Mouse (Mus musculus) T-helper 2 cell (primary cell): ENCODE measurements at regions not wholly inside any gene's neighbourhood (a gene's known extent, or its start where the extent isn't known, plus 50 kb on each side); places are given as distances from the start of the nearest gene placed in this dataset.

Source experiments
- in situ Hi-C: fragments of 300-600 bp; cut with MboI, MseI; formaldehyde crosslinking; loops from one replicate; pipeline ENCODE4 v1.15.1; 2025; ENCODE audit warnings: high pct_unique_total_duplicates

DNA sequence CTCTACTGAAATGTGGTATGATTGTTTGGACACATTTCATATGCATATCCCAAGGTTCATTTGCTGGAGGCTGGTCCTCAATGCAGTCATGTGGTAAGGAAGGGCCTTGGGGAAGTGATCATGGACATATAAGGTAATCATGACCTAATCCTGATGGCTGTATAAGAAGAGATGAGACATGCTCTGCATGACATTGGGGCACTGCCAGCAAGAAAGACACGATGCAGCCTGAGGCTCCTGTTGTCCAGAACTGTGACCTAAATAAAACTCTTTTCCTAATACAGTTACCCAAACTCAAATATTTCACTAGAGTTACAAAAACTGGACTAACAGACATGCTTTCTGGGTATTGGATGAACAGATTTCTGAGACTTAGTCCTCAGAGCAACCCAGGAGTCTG, 485.7 kb downstream of the Grin2a start:
- in situ Hi-C loops, result no loop called here

DNA sequence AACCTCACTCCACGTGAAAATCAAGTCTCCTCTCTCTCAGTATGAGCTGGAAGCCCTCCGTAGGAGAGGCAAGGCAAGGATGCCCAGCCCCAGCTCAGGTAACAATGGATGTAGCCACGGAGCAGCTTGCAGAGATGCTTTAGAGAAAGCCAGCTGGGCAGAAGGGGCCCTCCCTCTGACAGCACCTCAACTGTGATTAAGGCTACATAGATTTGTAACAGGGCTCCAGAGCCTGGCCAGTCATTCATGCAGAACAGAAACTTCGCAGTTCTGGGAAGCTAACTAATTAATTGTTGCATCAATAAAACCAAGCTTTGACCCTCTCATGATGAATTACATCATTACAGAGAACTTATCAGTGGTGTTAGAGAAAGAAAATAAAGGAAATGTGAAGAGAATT, 480.8 kb downstream of the Grin2a start:
- in situ Hi-C loops, result no loop called here
